Mouse (Mus musculus) embryo, embryonic 9.5 days (tissue): ENCODE measurements at regions not wholly inside any gene's neighbourhood (a gene's known extent, or its start where the extent isn't known, plus 50 kb on each side); places are given as distances from the start of the nearest gene placed in this dataset.

Experiments used
- DNase-seq: peaks from one replicate; pipeline ENCODE4 v3.0.0-alpha.2; 2017; ENCODE audit errors: extremely low spot score

GRCm38 (mm10) chr13:97452386-97453089 is 211.6 kb downstream of the Enc1 start:
- DNase-seq, result no peak

DNA sequence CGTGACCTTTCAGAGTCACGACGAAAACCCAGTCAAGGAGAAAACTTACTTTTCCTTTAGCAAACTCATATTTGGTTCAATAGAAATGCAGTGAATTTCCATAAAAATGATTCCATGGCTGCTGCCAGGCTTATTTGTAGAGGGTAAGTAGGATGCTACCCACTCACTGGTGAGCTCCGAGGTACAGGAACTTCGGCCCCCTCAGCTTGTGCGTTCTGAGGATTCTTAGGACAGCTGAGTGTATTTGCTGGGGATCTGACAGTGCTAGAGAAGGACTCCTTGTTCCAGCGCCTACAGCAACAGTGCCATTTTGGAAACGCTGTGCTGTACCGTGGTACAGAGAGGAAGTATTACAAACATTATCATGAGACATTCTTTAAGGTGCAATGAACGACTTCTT is 210.4 kb downstream of the Enc1 start:
- DNase-seq, result no peak

GRCm38 (mm10) chr13:97448123-97448522 is 207.2 kb downstream of the Enc1 start:
- DNase-seq, result no peak

DNA sequence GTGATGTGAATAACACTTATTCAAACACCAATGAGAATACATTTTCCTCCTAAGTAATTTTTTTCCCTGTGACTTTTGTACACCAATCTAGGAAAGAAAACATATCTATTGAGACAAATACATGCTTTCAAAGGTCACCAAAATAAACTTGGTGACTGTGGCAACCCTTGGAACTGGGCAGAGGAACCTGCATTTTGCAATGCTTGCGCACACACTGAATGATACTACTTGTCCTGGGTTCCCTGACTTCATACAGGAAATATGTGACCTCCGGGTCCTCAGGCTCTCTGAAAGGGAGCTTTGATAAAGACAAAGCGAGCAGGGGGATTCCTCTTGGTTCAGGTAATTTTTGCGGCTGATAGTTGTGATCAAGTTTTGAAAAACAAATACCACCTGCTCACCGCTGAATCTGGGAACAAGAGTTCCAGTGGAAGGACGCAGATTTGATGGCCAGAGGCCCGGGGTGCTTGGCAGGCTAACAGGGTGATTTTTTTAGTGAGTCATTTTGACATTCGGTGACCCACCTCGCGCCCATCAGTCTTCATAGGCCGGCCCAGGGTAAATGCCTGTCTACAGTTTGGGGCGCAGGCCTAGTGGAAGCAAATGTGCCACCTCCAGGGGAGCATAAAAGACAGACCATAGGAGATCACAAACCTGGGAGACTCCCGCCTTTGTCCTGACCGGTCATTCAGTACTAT is 203.0 kb downstream of the Enc1 start:
- DNase-seq, result no peak

DNA sequence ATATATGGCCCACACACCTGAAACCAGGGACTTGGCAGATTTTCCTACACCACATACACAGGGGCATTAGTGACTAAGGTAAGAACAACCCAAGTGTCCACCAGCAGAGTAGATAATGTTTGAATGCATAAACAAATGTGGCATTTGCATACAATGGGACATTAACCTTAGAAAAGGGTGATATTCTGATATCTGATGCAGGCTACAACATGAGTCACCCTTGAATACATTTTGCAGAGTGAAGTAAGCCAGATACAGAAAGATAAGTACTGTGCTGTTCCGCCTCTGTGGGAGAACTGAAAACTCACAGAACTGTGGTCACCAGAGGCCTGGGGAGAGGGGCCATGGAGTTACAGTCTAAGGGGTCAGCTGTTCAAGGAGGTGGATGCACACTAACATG is 201.9 kb downstream of the Enc1 start:
- DNase-seq, result no peak

DNA sequence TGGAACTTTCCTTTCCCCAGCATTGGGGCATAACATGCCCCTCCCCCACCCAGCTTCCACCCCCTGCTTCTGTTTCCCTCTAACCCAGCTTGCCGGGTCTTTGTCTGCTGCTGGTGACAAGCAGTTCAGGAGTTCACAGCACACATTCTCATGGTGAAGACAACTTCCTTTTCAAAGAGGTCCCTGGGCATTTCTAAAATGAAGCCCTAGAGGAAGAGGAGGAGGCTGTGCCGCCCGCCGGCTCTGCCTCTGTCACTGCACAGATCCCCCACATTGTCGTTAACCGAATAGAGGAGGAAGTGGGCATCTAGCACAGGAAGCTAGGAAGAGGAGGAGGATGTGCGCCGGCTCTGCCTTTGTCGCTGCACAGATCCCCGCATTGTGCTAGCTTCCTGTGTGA is 201.4 kb downstream of the Enc1 start:
- peak; percentile 51 for DNase-seq

DNA sequence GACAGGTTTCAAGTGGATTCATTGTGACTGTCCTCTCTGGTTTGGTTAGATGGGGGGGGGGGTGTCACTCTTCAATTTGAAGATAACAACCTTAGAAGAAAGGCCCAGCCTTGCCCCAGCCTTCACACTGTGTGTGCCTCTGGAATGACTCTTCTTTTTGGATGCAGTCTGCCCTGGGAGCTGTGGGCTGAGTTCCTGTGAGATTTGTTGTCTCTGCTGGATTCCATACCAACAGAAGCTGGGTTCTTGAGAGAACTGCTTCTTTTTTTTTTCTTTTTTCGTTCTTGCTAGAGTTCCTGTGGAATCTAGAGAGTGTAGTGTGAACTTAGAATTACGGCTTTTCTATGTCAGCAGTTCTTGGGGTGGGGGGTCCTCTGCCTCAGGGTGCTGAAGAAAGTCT is 200.9 kb downstream of the Enc1 start:
- no peak for DNase-seq

DNA sequence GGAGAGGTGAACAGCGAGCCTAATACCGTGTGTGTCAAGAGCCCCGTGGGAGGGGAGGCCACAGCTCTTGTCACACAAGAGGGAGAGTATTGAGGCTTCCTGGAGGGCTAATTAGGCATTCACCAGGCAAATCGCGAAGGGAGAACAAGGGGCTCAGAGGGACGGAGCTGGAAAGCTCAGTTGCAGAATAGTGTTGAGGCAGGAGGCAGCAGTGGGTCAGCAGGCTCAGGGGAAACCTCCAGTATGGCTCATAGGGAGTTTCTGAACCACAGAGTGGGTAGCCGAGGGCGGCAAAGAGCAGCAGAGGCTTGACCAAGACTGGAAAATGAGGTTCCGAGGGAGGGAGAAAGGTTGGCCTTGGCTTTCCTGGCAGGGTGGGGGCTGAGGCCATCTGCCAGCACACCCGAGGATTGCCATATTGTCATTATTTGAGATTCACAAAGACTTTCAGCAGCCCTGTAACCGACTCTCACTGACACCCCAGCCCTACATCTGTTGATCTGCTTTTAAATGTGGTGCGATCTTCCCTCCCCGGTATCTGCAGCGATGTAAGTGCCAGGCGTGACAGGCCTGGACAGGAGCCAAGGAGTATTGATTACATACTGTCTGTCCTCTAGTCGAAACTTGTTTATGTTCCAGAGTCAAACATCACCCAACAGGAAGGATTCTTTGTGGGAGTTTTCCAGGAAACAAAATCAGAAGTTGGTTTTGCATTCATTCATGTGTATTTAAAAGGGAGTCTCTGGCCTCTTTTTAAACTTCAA is 198.5 kb downstream of the Enc1 start:
- peak; percentile 42 for DNase-seq

GRCm38 (mm10) chr13:97438692-97439091 is 197.8 kb downstream of the Enc1 start:
- DNase-seq, result no peak

- no peak for DNase-seq
Observed at GRCm38 (mm10) chr13:97438277-97438676, 197.4 kb downstream of the Enc1 start.

- DNase-seq, result no peak
Observed at GRCm38 (mm10) chr13:97436719-97437350, 195.9 kb downstream of the Enc1 start.

DNA sequence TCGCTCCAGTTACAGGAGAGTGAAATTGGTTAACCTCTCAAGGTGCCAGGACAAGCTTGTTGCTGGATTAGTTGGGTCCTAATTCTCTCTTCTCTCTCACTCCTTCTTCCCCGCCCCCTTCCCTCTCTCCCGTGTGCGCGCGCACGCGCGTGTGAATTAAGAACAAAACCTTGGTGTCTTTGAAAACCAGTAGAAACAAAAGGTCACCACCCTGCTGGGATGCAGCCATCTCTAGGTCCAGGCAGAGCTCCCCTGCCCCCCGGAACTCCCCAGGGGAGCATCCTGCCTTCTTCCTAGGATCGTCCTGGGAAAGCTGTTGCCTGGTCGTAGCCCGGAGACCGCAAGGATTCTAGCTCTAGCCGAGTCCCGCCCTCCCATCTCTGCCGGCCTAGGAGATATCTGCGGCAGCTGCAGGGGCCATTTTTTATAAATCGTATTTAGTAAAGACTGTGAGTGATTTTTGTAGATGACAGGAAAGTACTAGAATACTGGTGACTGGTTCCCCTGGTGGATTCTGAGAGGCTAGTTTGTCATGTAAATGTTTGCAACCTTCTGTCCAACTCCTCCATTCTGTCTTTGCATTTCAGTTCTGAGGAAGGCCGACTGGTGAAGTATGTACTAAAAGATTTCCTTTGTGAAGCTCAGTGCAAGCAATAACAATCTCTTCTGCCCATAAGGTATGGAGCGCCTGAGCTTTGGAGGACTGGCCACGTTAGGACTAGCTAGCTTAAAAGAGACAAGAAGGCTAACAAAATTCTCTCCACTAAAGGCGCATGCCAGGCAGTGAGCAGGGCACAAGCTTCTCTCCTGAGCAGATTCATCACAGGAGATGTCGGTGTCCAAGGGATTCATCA is 195.2 kb downstream of the Enc1 start:
- peak; percentile 83 for DNase-seq

DNA sequence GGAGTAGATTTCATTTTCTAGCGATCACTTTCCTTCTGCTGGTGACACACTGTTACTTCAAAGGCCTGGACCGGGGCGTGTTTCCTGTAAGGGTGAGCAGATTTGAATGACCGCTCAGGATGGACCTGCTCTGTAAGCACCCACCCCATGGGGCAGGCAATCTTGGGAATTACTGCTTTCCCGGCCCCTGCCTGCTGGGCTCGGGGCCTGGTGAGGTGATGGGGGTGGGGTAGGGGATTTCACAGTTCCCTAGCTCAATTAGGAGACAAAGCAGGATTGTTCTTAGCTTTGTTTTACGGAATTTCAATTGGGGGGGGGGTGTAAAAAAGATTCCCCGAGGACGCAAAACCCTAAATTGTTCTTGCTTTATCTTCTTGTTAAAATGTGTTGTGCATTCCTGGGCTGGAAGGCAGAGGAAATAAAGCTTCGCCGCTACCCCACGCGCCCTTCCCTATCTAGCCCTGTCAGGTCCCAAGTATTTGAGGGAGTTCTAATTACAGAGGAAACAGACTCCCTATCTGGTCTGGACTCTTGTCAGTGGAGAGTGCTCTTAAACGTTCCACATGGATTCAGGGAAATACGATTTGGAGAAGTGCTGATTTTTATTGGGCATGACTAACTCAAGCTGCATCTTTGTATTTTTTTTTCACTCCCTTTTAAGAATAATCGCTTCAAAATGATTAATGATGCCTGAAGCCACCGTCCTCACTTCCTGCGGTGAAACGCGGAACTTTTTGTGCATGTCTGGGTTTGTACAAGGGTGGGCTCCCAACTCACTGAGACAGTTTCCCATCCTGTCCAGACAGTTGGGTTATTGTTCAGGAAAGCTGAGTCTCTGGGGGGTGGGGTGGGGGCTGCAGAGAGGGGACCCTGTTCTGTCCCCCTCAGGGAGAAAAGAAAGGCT is 194.3 kb downstream of the Enc1 start:
- DNase-seq, result peak; percentile 78

GRCm38 (mm10) chr13:97434167-97434566 is 193.3 kb downstream of the Enc1 start:
- no peak for DNase-seq

DNA sequence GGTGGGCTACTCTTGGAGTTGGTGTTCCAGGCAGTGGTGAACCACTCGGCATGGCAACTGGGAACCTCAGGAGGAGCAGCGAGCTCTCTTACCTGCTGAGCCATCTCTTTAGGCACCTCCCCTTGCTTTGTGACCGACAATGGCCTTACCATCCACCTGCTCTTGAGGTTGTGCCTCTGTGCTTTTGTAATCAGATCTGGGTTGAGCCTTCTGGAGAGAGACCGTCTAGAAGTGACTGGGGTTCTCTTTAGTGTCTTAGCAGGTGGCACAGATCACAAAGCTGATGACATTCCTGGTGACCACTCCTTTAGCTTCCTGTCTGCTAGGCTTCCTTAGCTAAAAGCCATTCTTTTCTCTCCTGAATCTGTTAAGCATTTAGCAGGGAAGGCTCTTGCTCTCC is 191.7 kb downstream of the Enc1 start:
- DNase-seq, result no peak

DNA sequence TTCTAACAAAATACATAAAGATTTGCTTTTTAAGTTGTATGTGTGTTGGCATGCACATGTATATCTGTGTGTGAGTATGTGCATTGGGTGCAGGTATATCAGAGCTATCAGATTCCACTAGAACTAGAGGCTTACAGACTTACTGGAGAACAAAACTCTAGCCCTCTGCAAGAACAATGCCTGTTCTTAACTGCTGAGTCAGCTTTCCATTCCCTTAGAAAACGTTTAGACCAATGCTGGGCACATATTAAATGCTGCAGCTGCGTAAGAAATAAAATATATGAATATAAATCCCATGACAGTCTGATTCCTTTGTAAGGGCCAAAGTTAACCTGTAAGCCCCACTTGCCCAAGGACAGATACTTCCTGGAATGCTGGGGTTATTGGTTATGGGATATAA is 190.0 kb downstream of the Enc1 start:
- DNase-seq, result no peak

DNA sequence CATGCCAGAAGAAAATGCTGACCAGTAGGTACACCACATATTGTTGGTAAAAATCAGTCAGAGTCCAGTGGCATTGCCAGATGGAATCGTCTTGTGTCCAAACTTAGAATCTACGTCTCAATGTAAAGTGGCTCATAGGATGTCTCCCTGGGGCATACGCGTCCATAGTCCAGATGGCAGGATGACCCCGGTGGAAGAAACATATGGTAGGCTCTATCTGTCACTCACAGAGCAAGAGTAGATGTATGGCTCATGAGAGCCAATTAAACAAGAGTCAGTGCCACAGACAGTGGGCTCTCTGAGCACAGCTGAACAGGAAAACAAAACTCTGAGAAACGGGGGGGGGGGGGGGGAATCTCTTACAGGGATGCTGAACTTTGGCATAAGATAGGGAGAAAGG is 187.3 kb downstream of the Enc1 start:
- no peak for DNase-seq

DNA sequence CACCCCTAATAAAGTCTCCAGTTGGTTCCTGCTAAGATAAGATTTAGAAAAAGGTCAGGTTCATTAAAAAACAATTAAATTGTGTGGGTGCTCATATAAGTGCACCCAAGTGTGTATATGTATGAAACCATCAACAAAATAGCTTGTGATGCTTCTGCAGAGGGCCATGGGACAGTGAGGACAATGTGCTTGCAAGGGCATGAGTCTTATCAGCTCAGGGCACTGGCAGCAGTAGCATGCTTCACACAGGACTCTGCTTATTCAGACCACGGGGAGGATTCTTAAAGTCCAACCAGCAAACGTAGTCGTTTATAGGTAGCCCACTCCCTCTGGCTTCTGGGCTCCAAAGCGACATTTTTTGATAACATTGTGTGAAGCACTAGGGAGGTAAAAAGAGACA is 186.6 kb downstream of the Enc1 start:
- no peak for DNase-seq

DNA sequence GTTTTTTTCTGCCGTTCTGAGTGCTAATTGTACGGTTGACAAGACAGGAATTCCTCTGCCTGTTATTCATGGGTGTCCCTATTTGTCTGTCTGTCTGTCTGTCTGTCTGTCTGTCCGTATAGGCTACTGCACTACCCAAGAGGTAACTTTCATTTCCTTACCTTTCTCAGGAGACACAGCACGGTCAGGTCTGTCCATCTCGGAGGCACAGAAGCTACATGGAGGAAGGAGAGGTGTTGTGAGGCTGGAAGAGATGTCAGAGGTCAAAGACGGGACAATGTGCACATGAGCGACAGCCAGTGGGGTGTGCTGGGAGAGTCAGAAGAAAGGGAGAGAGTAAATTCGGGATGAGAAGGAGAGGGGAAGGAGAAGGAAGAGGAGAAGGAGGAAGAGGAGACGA is 184.8 kb downstream of the Enc1 start:
- DNase-seq, result no peak

- DNase-seq, result no peak
Observed at GRCm38 (mm10) chr13:97423911-97424310, 183.0 kb downstream of the Enc1 start.
